Mouse (Mus musculus) liver, adult 2 months (tissue): ENCODE measurements around the gene F2r.

Source experiments
- CTCF ChIP-seq: fragments of 200-500 bp; IDR thresholded peaks from 2 replicates; pipeline ENCODE4 v1.5.1; 2011; ENCODE audit warnings: low read depth, low read length, control low read depth
- POLR2A ChIP-seq: fragments of 200-500 bp; IDR thresholded peaks from 2 replicates; pipeline ENCODE4 v1.6.1; 2011; ENCODE audit warnings: low read length, control low read depth; ENCODE audit not compliant: insufficient read depth; ENCODE audit errors: extremely low read depth

DNA sequence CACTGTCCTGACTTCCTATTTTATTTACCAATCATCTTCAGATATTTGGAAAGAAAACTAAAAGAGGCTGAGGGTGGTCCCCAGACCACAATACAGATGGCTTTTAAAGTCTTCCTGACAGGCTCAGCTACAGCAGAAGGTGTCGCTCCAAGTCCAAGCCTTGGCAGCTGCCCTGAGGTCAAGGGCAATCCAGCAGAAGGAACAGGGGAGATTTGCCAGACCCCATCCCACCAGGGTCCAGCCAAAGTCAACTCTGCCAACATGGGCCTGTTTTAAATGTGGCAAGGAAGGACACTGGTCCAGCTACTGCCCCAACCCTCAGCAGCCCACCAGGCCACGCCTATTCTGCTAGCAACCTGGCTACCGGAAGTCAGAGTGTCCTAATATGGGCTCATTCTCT is 31.7 kb upstream of the F2r start:
- TF ChIP-seq CTCF, result no peak
- no peak for TF ChIP-seq POLR2A
